22 mouse cellular contexts compared by ENCODE assay signal in the genomic region with DNA sequence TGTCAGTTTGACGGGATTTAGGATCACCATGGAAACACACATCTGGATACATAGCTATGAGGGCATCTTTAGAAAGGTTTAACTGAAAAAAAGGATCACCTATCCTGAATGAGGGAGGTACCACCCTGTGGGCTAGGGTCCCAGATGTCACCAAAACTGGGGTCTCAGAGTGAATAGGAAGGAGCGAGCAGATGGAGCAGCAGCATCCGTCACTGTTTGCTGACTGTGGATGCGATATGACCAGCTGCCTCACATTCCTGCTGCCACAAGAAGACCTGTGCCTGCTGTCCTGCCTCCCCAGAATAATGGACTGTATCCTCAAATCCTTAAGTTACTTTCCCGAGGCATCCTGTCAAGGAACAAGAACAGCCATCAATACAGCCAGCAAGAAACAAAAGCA.
DNase-seq lines count a peak whose midpoint lies in the region; ATAC-seq lines count a peak whose summit lies in the region.
"Had no signal": no experiment of that assay in that cellular context is flagged by ENCODE, and none has a peak within 500 bp of the region (broad histone marks: within the 10 kb centered on the region; RNA-seq: fewer than 3 reads in every experiment).

No protein-coding gene starts in this region.

- peaks cover 29% of the 10 kb centered on the region for H3K4me1 ChIP-seq in forebrain, embryonic 12.5 days
- H3K4me1 ChIP-seq in forebrain, embryonic 11.5 days (replicated peaks; ENCODE audit: control insufficient read depth, insufficient read depth, low read length) = 0 out of 2 replicates have a peak, but pooled peaks cover 4% of the 10 kb centered on the region
- H3K4me1 ChIP-seq in megakaryocyte, embryonic 14.5 days = peaks cover 66% of the 10 kb centered on the region
- H3K4me1 ChIP-seq in forebrain, embryonic 15.5 days = peaks cover 25% of the 10 kb centered on the region
- H3K4me1 ChIP-seq in midbrain, embryonic 16.5 days (ENCODE audit: control insufficient read depth, insufficient read depth, low read length) = peaks cover 28% of the 10 kb centered on the region

- no peaks in the 10 kb centered on the region for H3K36me3 ChIP-seq in forebrain, embryonic 12.5 days (replicated peaks)
- no peaks in the 10 kb centered on the region for H3K36me3 ChIP-seq in forebrain, embryonic 11.5 days (ENCODE audit: control insufficient read depth, insufficient read depth, low read length)
- peaks cover 4% of the 10 kb centered on the region for H3K36me3 ChIP-seq in megakaryocyte, embryonic 14.5 days (replicated peaks; ENCODE audit: low read length)
- H3K36me3 ChIP-seq in forebrain, embryonic 15.5 days = no peaks in the 10 kb centered on the region
- no peaks in the 10 kb centered on the region for H3K36me3 ChIP-seq in midbrain, embryonic 16.5 days (ENCODE audit: control insufficient read depth, insufficient read depth, low read length)
- H3K36me3 ChIP-seq: intestine, embryonic 15.5 days; limb, embryonic 13.5 days; liver, embryonic 12.5 days had no signal

- ATAC-seq in forebrain, embryonic 12.5 days (ENCODE audit: low FRiP score) = peak; percentile 47; the same call in 1 of the 2 replicates
- ATAC-seq in forebrain, embryonic 11.5 days (replicated peaks; ENCODE audit: low FRiP score) = no peak
- ATAC-seq in megakaryocyte, adult 5-6 weeks (ENCODE audit: poor library complexity, severe bottlenecking) = no peak
- ATAC-seq in forebrain, embryonic 15.5 days (replicated peaks) = peak; percentile 24
- ATAC-seq in midbrain, embryonic 16.5 days = 0 out of 2 replicates have a peak, but pooled peaks have one; percentile 11
- ATAC-seq: CD4-positive, CD25-positive, alpha-beta regulatory T cell, adult 4 months; intestine, embryonic 15.5 days; liver, embryonic 12.5 days had no signal

- no peak overlapping the region for H3K4me3 ChIP-seq in forebrain, embryonic 12.5 days (replicated peaks)
- no peak overlapping the region for H3K4me3 ChIP-seq in forebrain, embryonic 11.5 days (ENCODE audit: low read depth, low read length)
- peak overlapping the region; percentile 5 for H3K4me3 ChIP-seq in megakaryocyte, embryonic 14.5 days (replicated peaks)
- no peak overlapping the region for H3K4me3 ChIP-seq in forebrain, embryonic 15.5 days
- H3K4me3 ChIP-seq in midbrain, embryonic 16.5 days (ENCODE audit: low read depth, low read length) = no peak overlapping the region
- H3K4me3 ChIP-seq: gastrocnemius, adult 2 months; intestine, embryonic 15.5 days; limb, embryonic 13.5 days; liver, embryonic 12.5 days; myocyte had no signal

- 0 out of 2 replicates have a peak overlapping the region, but pooled peaks have one; percentile 8 for H3K27ac ChIP-seq in forebrain, embryonic 12.5 days
- H3K27ac ChIP-seq in forebrain, embryonic 11.5 days (ENCODE audit: low read depth, low read length) = no peak overlapping the region
- H3K27ac ChIP-seq in forebrain, embryonic 15.5 days (replicated peaks) = peak overlapping the region; percentile 62
- H3K27ac ChIP-seq in midbrain, embryonic 16.5 days (ENCODE audit: low read length) = peak overlapping the region; percentile 30; the same call in 1 of the 2 replicates
- H3K27ac ChIP-seq: gastrocnemius, adult 2 months; intestine, embryonic 15.5 days; limb, embryonic 13.5 days; liver, embryonic 12.5 days had no signal

- no peak overlapping the region for H3K4me2 ChIP-seq in forebrain, embryonic 12.5 days
- H3K4me2 ChIP-seq in forebrain, embryonic 11.5 days (ENCODE audit: low read depth, low read length, severe bottlenecking) = no peak overlapping the region
- no peak overlapping the region for H3K4me2 ChIP-seq in forebrain, embryonic 15.5 days (replicated peaks)
- H3K4me2 ChIP-seq in midbrain, embryonic 16.5 days (ENCODE audit: low read length) = no peak overlapping the region
- H3K4me2 ChIP-seq: heart, embryonic 11.5 days; intestine, embryonic 15.5 days; limb, embryonic 13.5 days; liver, embryonic 12.5 days had no signal

- DNase-seq in forebrain, embryonic 11.5 days (ENCODE audit: low spot score) = no peak
- no peak for DNase-seq in kidney, postnatal 36 days
- DNase-seq: adrenal gland, postnatal 14 days; cerebellum, adult 9-11 months; gastrocnemius, adult 2 months; kidney, adult 9 months; kidney, postnatal 14 days; lung, adult 18-20 months; right cerebral cortex, adult 18-20 months; right cerebral cortex, postnatal 4 days; thymus, postnatal 14 days had no signal

- no peaks in the 10 kb centered on the region; the same call in 1 of the 2 replicates for H3K27me3 ChIP-seq in forebrain, embryonic 12.5 days
- H3K27me3 ChIP-seq in forebrain, embryonic 11.5 days (ENCODE audit: control insufficient read depth, insufficient read depth, low read length) = no peaks in the 10 kb centered on the region
- peaks cover 12% of the 10 kb centered on the region for H3K27me3 ChIP-seq in megakaryocyte, embryonic 14.5 days (replicated peaks)
- H3K27me3 ChIP-seq in forebrain, embryonic 15.5 days = no peaks in the 10 kb centered on the region
- H3K27me3 ChIP-seq in midbrain, embryonic 16.5 days (ENCODE audit: control insufficient read depth, insufficient read depth, low read depth, low read length) = no peaks in the 10 kb centered on the region
- H3K27me3 ChIP-seq: intestine, embryonic 15.5 days; limb, embryonic 13.5 days; liver, embryonic 12.5 days had no signal

- no peaks in the 10 kb centered on the region for H3K9me3 ChIP-seq in forebrain, embryonic 12.5 days
- no peaks in the 10 kb centered on the region for H3K9me3 ChIP-seq in forebrain, embryonic 11.5 days (ENCODE audit: control insufficient read depth, low read length)
- H3K9me3 ChIP-seq in megakaryocyte, embryonic 14.5 days = no peaks in the 10 kb centered on the region
- no peaks in the 10 kb centered on the region for H3K9me3 ChIP-seq in forebrain, embryonic 15.5 days
- H3K9me3 ChIP-seq in midbrain, embryonic 16.5 days (replicated peaks; ENCODE audit: control insufficient read depth, low read length, poor library complexity, severe bottlenecking) = no peaks in the 10 kb centered on the region
- H3K9me3 ChIP-seq: intestine, embryonic 15.5 days; limb, embryonic 13.5 days; liver, embryonic 12.5 days had no signal

- H3K9ac ChIP-seq in forebrain, embryonic 12.5 days = no peak overlapping the region
- no peak overlapping the region for H3K9ac ChIP-seq in forebrain, embryonic 11.5 days (ENCODE audit: low read length)
- H3K9ac ChIP-seq in forebrain, embryonic 15.5 days (replicated peaks) = no peak overlapping the region
- H3K9ac ChIP-seq in midbrain, embryonic 16.5 days (ENCODE audit: low read depth, low read length) = no peak overlapping the region
- H3K9ac ChIP-seq: intestine, embryonic 15.5 days; limb, embryonic 13.5 days; liver, embryonic 12.5 days had no signal

- 53% methylated on average over 5 of the region's 5 CpGs for WGBS in forebrain, embryonic 12.5 days
- 50% methylated on average over 5 of the region's 5 CpGs for WGBS in forebrain, embryonic 11.5 days
- 38% methylated on average over 5 of the region's 5 CpGs for WGBS in forebrain, embryonic 15.5 days
- 32% methylated on average over 5 of the region's 5 CpGs for WGBS in midbrain, embryonic 16.5 days

Comparison
In these comparisons a context has a peak if more than half of its experiments do, and no peak if none do; other contexts are left out.
1. ATAC-seq: peak in forebrain, embryonic 12.5 days (single experiment), forebrain, embryonic 15.5 days (single experiment) and midbrain, embryonic 16.5 days (single experiment); none in forebrain, embryonic 11.5 days (single experiment) and megakaryocyte, adult 5-6 weeks (single experiment).